Comparison of ENCODE assay signal across 8 mouse cellular contexts in the genomic region with DNA sequence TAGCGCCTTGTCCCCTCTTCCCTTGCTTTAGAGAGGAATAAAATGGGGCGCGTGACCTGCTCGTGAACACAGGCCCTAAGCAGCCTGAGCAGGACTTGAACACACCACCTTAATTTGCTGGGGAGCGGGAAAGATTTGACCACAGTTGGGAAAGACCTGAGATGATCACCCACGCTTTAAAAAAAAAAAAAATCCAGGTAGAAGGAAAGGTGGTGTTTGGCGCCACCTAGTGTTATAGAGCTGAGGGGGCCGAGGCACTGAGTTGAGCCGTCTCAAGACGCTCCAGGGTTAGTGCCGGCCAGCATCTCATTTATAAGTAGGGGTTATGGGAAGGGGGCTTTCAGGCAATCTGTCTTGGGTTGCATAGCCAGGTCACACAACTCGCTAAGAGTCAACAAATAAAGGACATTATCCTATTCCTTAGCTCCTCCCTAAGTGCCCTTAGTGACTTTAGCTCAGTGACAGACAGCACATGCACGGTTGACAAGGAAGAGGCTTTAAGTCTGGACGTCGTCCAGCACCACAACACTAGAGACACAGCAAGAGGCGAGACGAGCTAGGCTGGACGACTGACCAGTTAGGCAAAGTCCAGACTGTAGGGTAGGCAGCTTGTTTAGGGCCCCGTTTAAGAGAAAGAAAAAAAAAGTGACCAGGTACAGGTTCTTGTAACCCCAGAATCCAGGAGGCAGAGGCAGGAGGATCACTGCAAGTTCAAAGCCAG. TPM values are rescaled to one million over a fixed set of nuclear protein-coding genes. Genes with fewer than 3 reads are reported as not detected.
DNase-seq lines count a peak whose midpoint lies in the region; ATAC-seq lines count a peak whose summit lies in the region.

No protein-coding gene starts in this region.

- no peak overlapping the region for H3K4me2 ChIP-seq in midbrain, embryonic 14.5 days (ENCODE audit: low read length)
- no peak overlapping the region for H3K4me2 ChIP-seq in midbrain, embryonic 13.5 days (replicated peaks)

- DNase-seq in midbrain, embryonic 14.5 days, result peak; percentile 87
- DNase-seq in c-Kit-positive CD71-negative TER-119-negative erythroid progenitor cells, embryonic 14.5 days (ENCODE audit: low read depth), result peak; percentile 65
- DNase-seq in kidney, postnatal 14 days, result peak; percentile 79
- peak; percentile 56 to 74 for DNase-seq in lung, adult 18-20 months
- DNase-seq in right cerebral cortex, adult 18-20 months, result peak; percentile 69
- DNase-seq in urinary bladder, postnatal 4 days (ENCODE audit: low spot score in 2 of 2), result peak; percentile 47 to 71

- 0 out of 2 replicates have a peak, but pooled peaks cover 3% of the 10 kb centered on the region for H3K27me3 ChIP-seq in midbrain, embryonic 14.5 days (ENCODE audit: control insufficient read depth, insufficient read depth, low read length)
- H3K27me3 ChIP-seq in midbrain, embryonic 13.5 days, result peaks cover 23% of the 10 kb centered on the region

- no peaks in the 10 kb centered on the region for H3K9me3 ChIP-seq in midbrain, embryonic 14.5 days (ENCODE audit: control insufficient read depth, low read length)
- no peaks in the 10 kb centered on the region for H3K9me3 ChIP-seq in midbrain, embryonic 13.5 days

- no peak overlapping the region for H3K9ac ChIP-seq in midbrain, embryonic 14.5 days (replicated peaks; ENCODE audit: low read length)
- no peak overlapping the region for H3K9ac ChIP-seq in midbrain, embryonic 13.5 days (replicated peaks)

- H3K4me1 ChIP-seq in midbrain, embryonic 14.5 days (ENCODE audit: control insufficient read depth, insufficient read depth, low read length), result peaks cover 4% of the 10 kb centered on the region
- H3K4me1 ChIP-seq in midbrain, embryonic 13.5 days (replicated peaks), result peaks cover 22% of the 10 kb centered on the region

- H3K4me3 ChIP-seq in midbrain, embryonic 14.5 days (replicated peaks; ENCODE audit: low read depth, low read length), result no peak overlapping the region
- no peak overlapping the region for H3K4me3 ChIP-seq in midbrain, embryonic 13.5 days (replicated peaks)

- H3K27ac ChIP-seq in midbrain, embryonic 14.5 days (replicated peaks; ENCODE audit: low read depth, low read length), result no peak overlapping the region
- no peak overlapping the region for H3K27ac ChIP-seq in midbrain, embryonic 13.5 days

- no peaks in the 10 kb centered on the region for H3K36me3 ChIP-seq in midbrain, embryonic 14.5 days (ENCODE audit: control insufficient read depth, insufficient read depth, low read length)
- no peaks in the 10 kb centered on the region for H3K36me3 ChIP-seq in midbrain, embryonic 13.5 days

- 11% methylated on average over 19 of the region's 19 CpGs for WGBS in midbrain, embryonic 14.5 days
- 15% methylated on average over 19 of the region's 19 CpGs for whole genome bisulfite sequencing in midbrain, embryonic 13.5 days

- no peak for ATAC-seq in midbrain, embryonic 14.5 days (ENCODE audit: low FRiP score, low TSS enrichment)
- no peak for ATAC-seq in midbrain, embryonic 13.5 days
- peak; percentile 6; the same call in 1 of the 2 replicates for ATAC-seq in granulocyte monocyte progenitor cell, adult 5-6 weeks (replicated peaks; ENCODE audit: poor library complexity, severe bottlenecking)

RNA-seq across cellular contexts. Expression of a gene that starts 4.6 kb away (rescaled TPM):
- 88.3 and 116 TPM in 2 replicates for polyA plus RNA-seq in midbrain, embryonic 14.5 days (2014; fragmentation: Nextera tagmentation; extraction: Ambion mirVana)
- 120 and 122 TPM in 2 replicates for polyA plus RNA-seq in midbrain, embryonic 13.5 days (2015; fragmentation: Nextera tagmentation; extraction: Ambion mirVana)
- total RNA-seq in granulocyte monocyte progenitor cell, adult 5-6 weeks (2014; fragmentation: Nextera tagmentation), result 66.9 and 75.3 TPM in 2 replicates
- 51.4 and 53.0 TPM in 2 replicates for total RNA-seq in granulocyte monocyte progenitor cell, adult 5-6 weeks (2017)

RNA-seq across cellular contexts. Expression of a gene that starts 5.2 kb away (rescaled TPM):
- polyA plus RNA-seq in midbrain, embryonic 14.5 days (2014; fragmentation: Nextera tagmentation; extraction: Ambion mirVana), result not detected in 2 replicates
- polyA plus RNA-seq in midbrain, embryonic 13.5 days (2015; fragmentation: Nextera tagmentation; extraction: Ambion mirVana), result not detected in 2 replicates
- total RNA-seq in granulocyte monocyte progenitor cell, adult 5-6 weeks (2014; fragmentation: Nextera tagmentation), result not detected in 2 replicates
- 0.30 and 0.31 TPM in 2 replicates for total RNA-seq in granulocyte monocyte progenitor cell, adult 5-6 weeks (2017)
